Mouse (Mus musculus): Measurements from ENCODE around the gene Gm49333. TPM values are rescaled to one million over a fixed set of nuclear protein-coding genes. Genes with fewer than 3 reads are reported as not detected.

The Gm49333 gene
- polyA plus RNA-seq, 1 experiment from 2014 or later: not detected

DNA sequence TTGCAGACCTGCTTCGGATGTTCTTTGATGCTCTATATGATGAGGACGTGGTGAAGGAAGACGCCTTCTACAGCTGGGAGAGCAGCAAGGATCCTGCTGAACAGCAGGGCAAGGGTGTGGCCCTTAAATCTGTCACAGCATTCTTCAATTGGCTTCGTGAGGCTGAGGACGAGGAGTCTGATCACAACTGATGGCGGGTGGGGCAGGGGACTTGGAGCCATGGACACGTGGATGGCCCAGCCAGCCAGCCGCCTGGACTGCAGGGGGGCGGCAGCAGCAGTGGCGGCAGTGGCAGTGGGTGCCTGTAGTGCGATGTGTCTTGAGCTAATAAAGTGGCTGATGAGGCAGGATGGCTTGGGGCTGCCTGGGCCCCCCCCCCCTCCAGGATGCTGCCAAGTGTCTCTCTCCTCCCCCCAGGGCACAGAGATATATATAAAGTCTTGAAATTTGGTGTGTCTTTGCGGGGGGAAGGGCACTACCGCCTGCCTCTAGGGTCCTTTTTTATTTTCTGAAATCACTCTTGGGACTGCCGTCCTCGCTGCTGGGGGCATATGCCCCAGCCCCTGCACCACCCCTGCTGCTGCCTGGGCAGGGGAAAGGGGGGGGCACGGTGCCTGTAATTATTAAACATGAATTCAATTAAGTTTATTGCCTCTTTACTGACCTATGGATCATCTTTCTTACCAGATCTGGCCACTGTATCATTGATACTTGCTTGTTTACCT is 81.0 kb downstream of the Gm49333 start:
- Histone ChIP-seq H3K36me3 (ENCODE audit: control insufficient read depth, insufficient read depth, low read length) (peaks cover 51% of the 10 kb centered on the region), H3K9me3 (ENCODE audit: control insufficient read depth, low read length) (no peaks in the 10 kb centered on the region), H3K9ac (ENCODE audit: low read depth, low read length) (no peak overlapping the region), H3K4me2 (replicated peaks; ENCODE audit: low read depth, low read length) (0 out of 2 replicates have a peak overlapping the region, but pooled peaks have one; percentile 84), H3K27me3 (ENCODE audit: control insufficient read depth, insufficient read depth, low read length) (no peaks in the 10 kb centered on the region; the same call in 1 of the 2 replicates), H3K4me1 (ENCODE audit: control insufficient read depth, insufficient read depth, low read length) (peaks cover 9% of the 10 kb centered on the region), H3K27ac (ENCODE audit: low read depth, low read length) (no peak overlapping the region), H3K4me3 (ENCODE audit: low read length) (no peak overlapping the region; the same call in 1 of the 2 replicates)
- 49% methylated on average over 16 of the region's 16 CpGs for WGBS
- ATAC-seq (ENCODE audit: low FRiP score, low TSS enrichment): no peak; the same call in 1 of the 2 replicates

DNA sequence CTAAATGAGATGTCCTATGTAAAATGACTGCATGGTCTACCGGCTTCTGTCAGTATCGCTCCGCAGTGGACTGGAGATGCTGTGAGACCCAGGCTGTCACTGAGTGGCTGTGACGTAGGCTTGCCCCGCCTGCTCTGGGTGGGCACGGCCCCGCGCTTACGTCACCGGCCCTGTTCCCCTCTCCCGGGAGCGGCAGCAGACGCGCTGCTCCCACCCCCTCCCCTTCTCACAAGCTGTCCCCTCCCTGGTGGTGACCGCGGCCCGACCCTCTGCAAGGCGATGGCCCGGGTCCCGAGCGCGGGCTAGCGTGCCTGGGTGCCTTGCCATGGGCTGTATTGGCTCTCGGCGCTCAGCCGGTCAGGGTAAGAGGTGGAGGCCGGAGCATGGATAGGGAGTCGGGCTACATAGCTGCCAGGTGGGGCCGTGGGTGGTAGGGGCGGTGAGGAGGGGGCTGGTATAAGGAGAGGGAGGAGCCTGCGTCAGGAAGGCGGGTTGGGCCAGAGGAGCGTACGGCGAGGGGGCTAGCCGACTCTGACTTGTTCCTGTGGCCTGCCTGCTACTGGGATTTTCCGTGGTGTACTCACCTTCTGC is 81.8 kb downstream of the Gm49333 start, which contains the start of gene Fam131a:
Gene Fam131a (plus strand): TSS at position 131 of the 591 bp plus-strand sequence.
- ATAC-seq (ENCODE audit: low FRiP score, low TSS enrichment): peak; percentile 94
- Histone ChIP-seq H3K27me3 (ENCODE audit: control insufficient read depth, insufficient read depth, low read length) (no peaks in the 10 kb centered on the region; the same call in 1 of the 2 replicates), H3K4me1 (ENCODE audit: control insufficient read depth, insufficient read depth, low read length) (peaks cover 9% of the 10 kb centered on the region), H3K36me3 (ENCODE audit: control insufficient read depth, insufficient read depth, low read length) (peaks cover 43% of the 10 kb centered on the region), H3K27ac (ENCODE audit: low read depth, low read length) (peak within 1 kb of the TSS; percentile 76), H3K4me3 (ENCODE audit: low read length) (peak within 1 kb of the TSS; percentile 67), H3K9me3 (ENCODE audit: control insufficient read depth, low read length) (no peaks in the 10 kb centered on the region), H3K4me2 (replicated peaks; ENCODE audit: low read depth, low read length) (peak within 1 kb of the TSS; percentile 84), H3K9ac (ENCODE audit: low read depth, low read length) (peak within 1 kb of the TSS; percentile 64)
- under 1% methylated on average over 36 of the region's 37 CpGs for WGBS

DNA sequence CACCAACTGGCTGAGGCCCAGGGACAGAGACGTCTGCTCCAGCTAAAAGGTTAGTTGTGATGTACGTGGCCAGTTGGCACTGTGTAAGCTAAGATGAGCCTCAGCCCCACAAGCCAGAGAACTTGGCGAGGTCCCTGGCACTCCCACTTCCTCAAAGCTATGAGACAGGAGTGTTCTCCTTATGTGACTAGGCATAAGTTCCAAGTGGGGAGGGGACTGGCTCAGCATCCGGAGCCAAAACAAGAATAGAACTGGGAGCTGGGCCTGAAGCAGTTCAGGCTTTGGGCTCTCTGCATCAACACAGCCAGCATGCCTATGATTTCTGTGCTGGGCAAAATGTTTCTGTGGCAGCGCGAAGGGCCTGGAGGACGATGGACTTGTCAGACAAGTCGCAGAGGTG is 83.4 kb downstream of the Gm49333 start:
- WGBS: 80% methylated on average over 8 of the region's 8 CpGs
- no peaks in the 10 kb centered on the region for H3K9me3 ChIP-seq (ENCODE audit: control insufficient read depth, low read length)
- no peak for ATAC-seq (ENCODE audit: low FRiP score, low TSS enrichment)
- H3K9ac ChIP-seq (ENCODE audit: low read depth, low read length): no peak overlapping the region
- peaks cover 27% of the 10 kb centered on the region for H3K36me3 ChIP-seq (ENCODE audit: control insufficient read depth, insufficient read depth, low read length)
- no peak overlapping the region for H3K4me3 ChIP-seq (ENCODE audit: low read length)
- H3K4me2 ChIP-seq (replicated peaks; ENCODE audit: low read depth, low read length): no peak overlapping the region
- no peak overlapping the region for H3K27ac ChIP-seq (ENCODE audit: low read depth, low read length)
- H3K4me1 ChIP-seq (ENCODE audit: control insufficient read depth, insufficient read depth, low read length): peaks cover 9% of the 10 kb centered on the region
- no peaks in the 10 kb centered on the region; the same call in 1 of the 2 replicates for H3K27me3 ChIP-seq (ENCODE audit: control insufficient read depth, insufficient read depth, low read length)

MicroRNAs encoded within 50 kb of the gene (microRNA counts, 519-probe panel; counts per million panel counts)
- microRNA mmu-miR-1224: 6,579 counts per million, percentile 71 among the panel's probes with 10 or more counts

Small RNA genes lying within 50 kb of the gene (microRNA-seq; reads per million reads assigned to microRNA genes)
- 1.7 reads per million for gene Mir1224

Other genes starting within 250 kb of the Gm49333 start
- 37.3 and 64.0 TPM in 2 replicates for gene Abcc5, start 185.2 kb upstream of the Gm49333 start, polyA plus RNA-seq (2014; fragmentation: Nextera tagmentation; extraction: Ambion mirVana)
- 68.6 and 115 TPM in 2 replicates for gene Eif2b5, start 112.8 kb upstream of the Gm49333 start, polyA plus RNA-seq (2014; fragmentation: Nextera tagmentation; extraction: Ambion mirVana)
- gene Dvl3, start 94.6 kb upstream of the Gm49333 start, polyA plus RNA-seq (2014; fragmentation: Nextera tagmentation; extraction: Ambion mirVana): 29.1 and 30.5 TPM in 2 replicates
- 607 TPM in 2 replicates for gene Ap2m1, start 76.1 kb upstream of the Gm49333 start, polyA plus RNA-seq (2014; fragmentation: Nextera tagmentation; extraction: Ambion mirVana)
- gene Abcf3, start 63.0 kb upstream of the Gm49333 start, polyA plus RNA-seq (2014; fragmentation: Nextera tagmentation; extraction: Ambion mirVana): 42.6 and 44.5 TPM in 2 replicates
- 0.79 and 1.3 TPM in 2 replicates for gene Vwa5b2, start 22.1 kb upstream of the Gm49333 start, polyA plus RNA-seq (2014; fragmentation: Nextera tagmentation; extraction: Ambion mirVana)
- gene Eef1akmt4, start within 50 bp of the Gm49333 start, polyA plus RNA-seq (2014; fragmentation: Nextera tagmentation; extraction: Ambion mirVana): 42.2 and 42.4 TPM in 2 replicates
- gene Alg3, start 125 bp downstream of the Gm49333 start, polyA plus RNA-seq (2014; fragmentation: Nextera tagmentation; extraction: Ambion mirVana): 44.3 and 55.7 TPM in 2 replicates
- gene Camk2n2, start 9.7 kb downstream of the Gm49333 start, polyA plus RNA-seq (2014; fragmentation: Nextera tagmentation; extraction: Ambion mirVana): 1.7 and 1.9 TPM in 2 replicates
- gene Ece2, start 18.2 kb downstream of the Gm49333 start, polyA plus RNA-seq (2014; fragmentation: Nextera tagmentation; extraction: Ambion mirVana): 2.6 and 3.1 TPM in 2 replicates
- gene Psmd2, start 40.0 kb downstream of the Gm49333 start, polyA plus RNA-seq (2014; fragmentation: Nextera tagmentation; extraction: Ambion mirVana): 208 and 355 TPM in 2 replicates
- 131 and 213 TPM in 2 replicates for gene Eif4g1, start 56.7 kb downstream of the Gm49333 start, polyA plus RNA-seq (2014; fragmentation: Nextera tagmentation; extraction: Ambion mirVana)
- gene Fam131a, start 81.6 kb downstream of the Gm49333 start, polyA plus RNA-seq (2014; fragmentation: Nextera tagmentation; extraction: Ambion mirVana): 3.8 and 5.5 TPM in 2 replicates
- gene Polr2h, start 106.1 kb downstream of the Gm49333 start, polyA plus RNA-seq (2014; fragmentation: Nextera tagmentation; extraction: Ambion mirVana): 147 and 172 TPM in 2 replicates
- gene Clcn2, start 106.1 kb downstream of the Gm49333 start, polyA plus RNA-seq (2014; fragmentation: Nextera tagmentation; extraction: Ambion mirVana): 15.5 and 17.3 TPM in 2 replicates
- 3.9 and 4.6 TPM in 2 replicates for gene Chrd, start 121.5 kb downstream of the Gm49333 start, polyA plus RNA-seq (2014; fragmentation: Nextera tagmentation; extraction: Ambion mirVana)
- 0.89 and 1.2 TPM in 2 replicates for gene Thpo, start 122.9 kb downstream of the Gm49333 start, polyA plus RNA-seq (2014; fragmentation: Nextera tagmentation; extraction: Ambion mirVana)

Measured in kidney, embryonic 14.5 days (tissue).